Mouse (Mus musculus) C3H10T1/2 (cell line): ENCODE results near the gene Gm21680. TPM values are rescaled to one million over a fixed set of nuclear protein-coding genes. Genes with fewer than 3 reads are reported as not detected.

Experiments
- polyA plus RNA-seq, 2 experiments: library from polyadenylated mRNA; unstranded; fragments of >200 nt; fragmentation: generic; extraction: Trizol; gene quantifications; one replicate each; pipeline ENCODE4 v1.2.1; 2012; ENCODE audit warnings: missing spikeins in 2 of 2

Gm21680 gene
- polyA plus RNA-seq = under 1 TPM; 0.02 to 0.04 TPM

GRCm38 (mm10) chr5:25972563-25972962, at the start of gene Gm21680:
Gm21680 (minus strand) TSS chr5:25972663.

GRCm38 (mm10) chr5:26004698-26005097, 32.2 kb upstream of the Gm21680 start, which contains the start of gene Gm1979:
Gm1979 (minus strand) TSS chr5:26004798.

GRCm38 (mm10) chr5:25988550-25988949, 16.1 kb upstream of the Gm21680 start, which contains the start of gene Gm21698:
Gm21698 (minus strand) TSS chr5:25988650.

GRCm38 (mm10) chr5:25954317-25954716, 18.1 kb downstream of the Gm21680 start, which contains the start of gene Gm21671:
Gm21671 (minus strand) TSS chr5:25954417.

GRCm38 (mm10) chr5:25942281-25942680, 30.2 kb downstream of the Gm21680 start, which contains the start of gene Gm21663:
Gm21663 (minus strand) TSS chr5:25942381.

Other genes with a start within 250 kb of the Gm21680 start
- gene Actr3b, start 212.7 kb downstream of the Gm21680 start, polyA plus RNA-seq = 1 to 10 TPM in 1 of 2 experiments, under 1 TPM in 1; 0.96 to 1.1 TPM
- gene Gm21663, start 30.3 kb downstream of the Gm21680 start, polyA plus RNA-seq = not detected
- gene Gm21671, start 18.2 kb downstream of the Gm21680 start, polyA plus RNA-seq = not detected
- under 1 TPM in 1 of 2 experiments, not detected in 1; 0.02 TPM for gene Gm21698, start 16.0 kb upstream of the Gm21680 start, polyA plus RNA-seq
- gene Gm1979, start 32.1 kb upstream of the Gm21680 start, polyA plus RNA-seq = not detected
- not detected for gene Gm5862, start 50.3 kb upstream of the Gm21680 start, polyA plus RNA-seq
- not detected for gene Speer4a, start 66.9 kb upstream of the Gm21680 start, polyA plus RNA-seq
- not detected for gene Gm7347, start 85.9 kb upstream of the Gm21680 start, polyA plus RNA-seq
- gene Gm10471, start 116.6 kb upstream of the Gm21680 start, polyA plus RNA-seq = not detected
- under 1 TPM; 0.04 TPM for gene 5031410I06Rik, start 132.7 kb upstream of the Gm21680 start, polyA plus RNA-seq
- gene Gm10220, start 148.8 kb upstream of the Gm21680 start, polyA plus RNA-seq = not detected